Mouse (Mus musculus): ENCODE measurements around the gene Tpbgl. TPM values are rescaled to one million over a fixed set of nuclear protein-coding genes. Genes with fewer than 3 reads are reported as not detected.

Gene Tpbgl
- total and polyA plus RNA-seq, 3 experiments, result 3.3 to 3.5 (median 3.4) TPM

GRCm38 (mm10) chr7:99582306-99582705 lies 44.6 kb downstream of the Tpbgl start:
- intact Hi-C loops (cut with DNase I), result no loop called here
- H3K27ac ChIP-seq, result no peak overlapping the region
- DNase-seq, result no peak
- no peaks in the 10 kb centered on the region for H3K36me3 ChIP-seq (ENCODE audit: control insufficient read depth, insufficient read depth, low read length)
- H3K27me3 ChIP-seq (ENCODE audit: control insufficient read depth, insufficient read depth, low read length), result no peaks in the 10 kb centered on the region
- no peak overlapping the region for H3K4me3 ChIP-seq
- 44% methylated on average over 7 of the region's 7 CpGs for WGBS
- H3K79me2 ChIP-seq (replicated peaks; ENCODE audit: control insufficient read depth, insufficient read depth, low read length), result no peaks in the 10 kb centered on the region
- TF ChIP-seq CTCF (IDR thresholded peaks at IDR 0.05) (no peak), POLR2A (IDR thresholded peaks at IDR 0.05; ENCODE audit: insufficient read depth, low read depth, low read length) (no peak), EP300 (IDR thresholded peaks at IDR 0.05; ENCODE audit: insufficient read depth, low read depth, low read length) (no peak)
- H3K4me1 ChIP-seq (ENCODE audit: control insufficient read depth, insufficient read depth, low read length), result peaks cover 5% of the 10 kb centered on the region
- no peak overlapping the region for H3K9ac ChIP-seq (ENCODE audit: low read depth, low read length)

GRCm38 (mm10) chr7:99580247-99580646 lies 46.7 kb downstream of the Tpbgl start:
- Histone ChIP-seq H3K79me2 (replicated peaks; ENCODE audit: control insufficient read depth, insufficient read depth, low read length) (no peaks in the 10 kb centered on the region), H3K27me3 (ENCODE audit: control insufficient read depth, insufficient read depth, low read length) (no peaks in the 10 kb centered on the region), H3K4me1 (ENCODE audit: control insufficient read depth, insufficient read depth, low read length) (peaks cover 5% of the 10 kb centered on the region), H3K9ac (ENCODE audit: low read depth, low read length) (no peak overlapping the region), H3K36me3 (ENCODE audit: control insufficient read depth, insufficient read depth, low read length) (no peaks in the 10 kb centered on the region), H3K27ac (no peak overlapping the region), H3K4me3 (no peak overlapping the region)
- TF ChIP-seq POLR2A (IDR thresholded peaks at IDR 0.05; ENCODE audit: insufficient read depth, low read depth, low read length) (no peak), CTCF (IDR thresholded peaks at IDR 0.05) (no peak), EP300 (IDR thresholded peaks at IDR 0.05; ENCODE audit: insufficient read depth, low read depth, low read length) (no peak)
- DNase-seq, result no peak
- intact Hi-C loops (cut with DNase I), result no loop called here
- 33% methylated on average over 6 of the region's 6 CpGs for WGBS

- peaks cover 5% of the 10 kb centered on the region for H3K4me1 ChIP-seq (ENCODE audit: control insufficient read depth, insufficient read depth, low read length)
- no peak for DNase-seq
- no peak overlapping the region for H3K4me3 ChIP-seq
- H3K79me2 ChIP-seq (replicated peaks; ENCODE audit: control insufficient read depth, insufficient read depth, low read length), result no peaks in the 10 kb centered on the region
- WGBS, result 30% methylated on average over 16 of the region's 16 CpGs
- TF ChIP-seq EP300 (IDR thresholded peaks at IDR 0.05; ENCODE audit: insufficient read depth, low read depth, low read length) (no peak), POLR2A (IDR thresholded peaks at IDR 0.05; ENCODE audit: insufficient read depth, low read depth, low read length) (no peak), CTCF (IDR thresholded peaks at IDR 0.05) (no peak)
- no peak overlapping the region for H3K9ac ChIP-seq (ENCODE audit: low read depth, low read length)
- H3K36me3 ChIP-seq (ENCODE audit: control insufficient read depth, insufficient read depth, low read length), result no peaks in the 10 kb centered on the region
- H3K27me3 ChIP-seq (ENCODE audit: control insufficient read depth, insufficient read depth, low read length), result no peaks in the 10 kb centered on the region
- H3K27ac ChIP-seq, result no peak overlapping the region
- intact Hi-C loops (cut with DNase I), result no loop called here
Observed at GRCm38 (mm10) chr7:99579491-99580190, 47.3 kb downstream of the Tpbgl start.

GRCm38 (mm10) chr7:99578246-99578645 lies 48.7 kb downstream of the Tpbgl start:
- no peak overlapping the region for H3K4me3 ChIP-seq
- 72% methylated on average over 3 of the region's 3 CpGs for WGBS
- TF ChIP-seq EP300 (IDR thresholded peaks at IDR 0.05; ENCODE audit: insufficient read depth, low read depth, low read length) (no peak), CTCF (IDR thresholded peaks at IDR 0.05) (no peak), POLR2A (IDR thresholded peaks at IDR 0.05; ENCODE audit: insufficient read depth, low read depth, low read length) (no peak)
- no peaks in the 10 kb centered on the region for H3K27me3 ChIP-seq (ENCODE audit: control insufficient read depth, insufficient read depth, low read length)
- no peak overlapping the region for H3K27ac ChIP-seq
- peaks cover 5% of the 10 kb centered on the region for H3K4me1 ChIP-seq (ENCODE audit: control insufficient read depth, insufficient read depth, low read length)
- no peaks in the 10 kb centered on the region for H3K36me3 ChIP-seq (ENCODE audit: control insufficient read depth, insufficient read depth, low read length)
- H3K79me2 ChIP-seq (replicated peaks; ENCODE audit: control insufficient read depth, insufficient read depth, low read length), result no peaks in the 10 kb centered on the region
- intact Hi-C loops (cut with DNase I), result no loop called here
- no peak overlapping the region for H3K9ac ChIP-seq (ENCODE audit: low read depth, low read length)
- no peak for DNase-seq

Other genes starting within 250 kb of the Tpbgl start
- gene Gdpd5, start 245.7 kb downstream of the Tpbgl start, total RNA-seq (2021), result 10 to 100 TPM; 21.5 to 26.3 TPM
- gene Gdpd5, start 245.7 kb downstream of the Tpbgl start, polyA plus RNA-seq (2012; rRNA removed), result 30.7 and 32.2 TPM in 2 replicates
- gene Klhl35, start 161.1 kb downstream of the Tpbgl start, total RNA-seq (2021), result under 1 TPM in 1 of 2 experiments, not detected in 1; 0.13 TPM
- gene Klhl35, start 161.1 kb downstream of the Tpbgl start, polyA plus RNA-seq (2012; rRNA removed), result 0.12 and 0.43 TPM in 2 replicates
- gene Rps3, start 143.4 kb downstream of the Tpbgl start, total RNA-seq (2021), result 100 to 1,000 TPM; 316 to 361 TPM
- gene Rps3, start 143.4 kb downstream of the Tpbgl start, polyA plus RNA-seq (2012; rRNA removed), result 196 and 320 TPM in 2 replicates
- 10 to 100 TPM; 15.6 to 22.4 TPM for gene Arrb1, start 91.6 kb downstream of the Tpbgl start, total RNA-seq (2021)
- 16.1 and 22.5 TPM in 2 replicates for gene Arrb1, start 91.6 kb downstream of the Tpbgl start, polyA plus RNA-seq (2012; rRNA removed)
- gene Slco2b1, start 84.2 kb upstream of the Tpbgl start, total RNA-seq (2021), result 10 to 100 TPM in 1 of 2 experiments, 1 to 10 TPM in 1; 8.5 to 10.1 TPM
- 11.7 and 14.4 TPM in 2 replicates for gene Slco2b1, start 84.2 kb upstream of the Tpbgl start, polyA plus RNA-seq (2012; rRNA removed)
- not detected for gene Olfr520, start 103.2 kb upstream of the Tpbgl start, total RNA-seq (2021)
- not detected in 2 replicates for gene Olfr520, start 103.2 kb upstream of the Tpbgl start, polyA plus RNA-seq (2012; rRNA removed)
- not detected for gene Olfr521, start 136.4 kb upstream of the Tpbgl start, total RNA-seq (2021)
- not detected in 2 replicates for gene Olfr521, start 136.4 kb upstream of the Tpbgl start, polyA plus RNA-seq (2012; rRNA removed)
- gene Neu3, start 201.3 kb upstream of the Tpbgl start, total RNA-seq (2021), result 1 to 10 TPM; 4.2 to 4.5 TPM
- gene Neu3, start 201.3 kb upstream of the Tpbgl start, polyA plus RNA-seq (2012; rRNA removed), result 3.1 and 5.8 TPM in 2 replicates
- gene Xrra1, start 232.0 kb upstream of the Tpbgl start, total RNA-seq (2021), result under 1 TPM in 1 of 2 experiments, not detected in 1; 0.10 TPM
- gene Xrra1, start 232.0 kb upstream of the Tpbgl start, polyA plus RNA-seq (2012; rRNA removed), result 0.14 TPM in 1 of 2 replicates, not detected in the other
- gene Spcs2, start 236.4 kb upstream of the Tpbgl start, total RNA-seq (2021), result 10 to 100 TPM; 58.8 to 60.9 TPM
- gene Spcs2, start 236.4 kb upstream of the Tpbgl start, polyA plus RNA-seq (2012; rRNA removed), result 21.0 and 40.0 TPM in 2 replicates